Mouse (Mus musculus): ENCODE data around the gene Aox2. TPM values are rescaled to one million over a fixed set of nuclear protein-coding genes. Genes with fewer than 3 reads are reported as not detected.

Aox2 gene
- total and polyA plus RNA-seq, 3 experiments, result 0.79 to 1.4 (median 1.4) TPM

GRCm38 (mm10) chr1:58302015-58302414 is 23.9 kb downstream of the Aox2 start:
- no peak overlapping the region for H3K4me3 ChIP-seq (ENCODE audit: low read depth, low read length)
- DNase-seq (ENCODE audit: low spot score), result no peak
- TF ChIP-seq POLR2AphosphoS5 (IDR thresholded peaks at IDR 0.05; ENCODE audit: insufficient replicate concordance, low read depth, low read length) (no peak), TAL1 (conservative IDR thresholded peaks at IDR 0.05; ENCODE audit: low read depth, low read length) (no peak), GATA1 (IDR thresholded peaks at IDR 0.05; ENCODE audit: borderline replicate concordance, low read length) (no peak), CTCF (IDR thresholded peaks at IDR 0.05; ENCODE audit: low read depth, low read length) (no peak), GATA2 (IDR thresholded peaks at IDR 0.05; ENCODE audit: borderline replicate concordance, low read depth, low read length) (no peak)
- H3K9me3 ChIP-seq (replicated peaks), result no peaks in the 10 kb centered on the region
- H3K27me3 ChIP-seq (ENCODE audit: insufficient read depth, low read length), result peaks cover 35% of the 10 kb centered on the region
- peaks cover 32% of the 10 kb centered on the region for H3K4me1 ChIP-seq (ENCODE audit: insufficient read depth, low read depth, low read length)
- no peak for ATAC-seq (ENCODE audit: extremely low read depth, insufficient number of reproducible peaks, low FRiP score, poor library complexity, severe bottlenecking)
- no peaks in the 10 kb centered on the region for H3K36me3 ChIP-seq (replicated peaks)

GRCm38 (mm10) chr1:58303009-58303408 is 24.9 kb downstream of the Aox2 start:
- ATAC-seq (ENCODE audit: extremely low read depth, insufficient number of reproducible peaks, low FRiP score, poor library complexity, severe bottlenecking), result no peak
- Histone ChIP-seq H3K36me3 (replicated peaks) (no peaks in the 10 kb centered on the region), H3K4me3 (ENCODE audit: low read depth, low read length) (no peak overlapping the region), H3K4me1 (ENCODE audit: insufficient read depth, low read depth, low read length) (peaks cover 32% of the 10 kb centered on the region), H3K9me3 (replicated peaks) (no peaks in the 10 kb centered on the region), H3K27me3 (ENCODE audit: insufficient read depth, low read length) (peaks cover 31% of the 10 kb centered on the region)
- TF ChIP-seq CTCF (IDR thresholded peaks at IDR 0.05; ENCODE audit: low read depth, low read length) (no peak), POLR2AphosphoS5 (IDR thresholded peaks at IDR 0.05; ENCODE audit: insufficient replicate concordance, low read depth, low read length) (no peak), GATA2 (IDR thresholded peaks at IDR 0.05; ENCODE audit: borderline replicate concordance, low read depth, low read length) (no peak), TAL1 (conservative IDR thresholded peaks at IDR 0.05; ENCODE audit: low read depth, low read length) (no peak), GATA1 (IDR thresholded peaks at IDR 0.05; ENCODE audit: borderline replicate concordance, low read length) (no peak)
- no peak for DNase-seq (ENCODE audit: low spot score)

- DNase-seq (ENCODE audit: low spot score), result peak; percentile 67
- no peaks in the 10 kb centered on the region for H3K9me3 ChIP-seq (replicated peaks)
- ATAC-seq (ENCODE audit: extremely low read depth, insufficient number of reproducible peaks, low FRiP score, poor library complexity, severe bottlenecking), result peak; percentile 67
- H3K4me1 ChIP-seq (ENCODE audit: insufficient read depth, low read depth, low read length), result peaks cover 32% of the 10 kb centered on the region
- no peaks in the 10 kb centered on the region for H3K36me3 ChIP-seq (replicated peaks)
- H3K4me3 ChIP-seq (ENCODE audit: low read depth, low read length), result peak overlapping the region; percentile 23; the same call in 1 of the 2 replicates
- TF ChIP-seq GATA1 (IDR thresholded peaks at IDR 0.05; ENCODE audit: borderline replicate concordance, low read length) (no peak), CTCF (IDR thresholded peaks at IDR 0.05; ENCODE audit: low read depth, low read length) (no peak), POLR2AphosphoS5 (IDR thresholded peaks at IDR 0.05; ENCODE audit: insufficient replicate concordance, low read depth, low read length) (no peak), TAL1 (conservative IDR thresholded peaks at IDR 0.05; ENCODE audit: low read depth, low read length) (no peak), GATA2 (IDR thresholded peaks at IDR 0.05; ENCODE audit: borderline replicate concordance, low read depth, low read length) (no peak)
- H3K27me3 ChIP-seq (ENCODE audit: insufficient read depth, low read length), result peaks cover 30% of the 10 kb centered on the region
Observed at GRCm38 (mm10) chr1:58303726-58304125, 25.6 kb downstream of the Aox2 start.

GRCm38 (mm10) chr1:58304296-58304695 is 26.2 kb downstream of the Aox2 start:
- DNase-seq (ENCODE audit: low spot score) (no peak), ATAC-seq (ENCODE audit: extremely low read depth, insufficient number of reproducible peaks, low FRiP score, poor library complexity, severe bottlenecking) (no peak)
- TF ChIP-seq POLR2AphosphoS5 (IDR thresholded peaks at IDR 0.05; ENCODE audit: insufficient replicate concordance, low read depth, low read length) (no peak), GATA1 (IDR thresholded peaks at IDR 0.05; ENCODE audit: borderline replicate concordance, low read length) (no peak), TAL1 (conservative IDR thresholded peaks at IDR 0.05; ENCODE audit: low read depth, low read length) (no peak), CTCF (IDR thresholded peaks at IDR 0.05; ENCODE audit: low read depth, low read length) (no peak), GATA2 (IDR thresholded peaks at IDR 0.05; ENCODE audit: borderline replicate concordance, low read depth, low read length) (no peak)
- no peak overlapping the region for H3K4me3 ChIP-seq (ENCODE audit: low read depth, low read length)
- H3K4me1 ChIP-seq (ENCODE audit: insufficient read depth, low read depth, low read length), result peaks cover 32% of the 10 kb centered on the region
- H3K27me3 ChIP-seq (ENCODE audit: insufficient read depth, low read length), result peaks cover 26% of the 10 kb centered on the region
- no peaks in the 10 kb centered on the region for H3K36me3 ChIP-seq (replicated peaks)
- H3K9me3 ChIP-seq (replicated peaks), result no peaks in the 10 kb centered on the region

- Histone ChIP-seq H3K36me3 (replicated peaks) (no peaks in the 10 kb centered on the region), H3K27me3 (ENCODE audit: insufficient read depth, low read length) (peaks cover 16% of the 10 kb centered on the region), H3K4me3 (ENCODE audit: low read depth, low read length) (no peak overlapping the region), H3K9me3 (replicated peaks) (no peaks in the 10 kb centered on the region), H3K4me1 (ENCODE audit: insufficient read depth, low read depth, low read length) (peaks cover 30% of the 10 kb centered on the region)
- ATAC-seq (ENCODE audit: extremely low read depth, insufficient number of reproducible peaks, low FRiP score, poor library complexity, severe bottlenecking), result no peak
- no peak for TF ChIP-seq GATA1 (IDR thresholded peaks at IDR 0.05; ENCODE audit: borderline replicate concordance, low read length)
- no peak for TF ChIP-seq TAL1 (conservative IDR thresholded peaks at IDR 0.05; ENCODE audit: low read depth, low read length)
- TF ChIP-seq CTCF (IDR thresholded peaks at IDR 0.05; ENCODE audit: low read depth, low read length), result no peak
- TF ChIP-seq POLR2AphosphoS5 (IDR thresholded peaks at IDR 0.05; ENCODE audit: insufficient replicate concordance, low read depth, low read length), result no peak
- no peak for TF ChIP-seq GATA2 (IDR thresholded peaks at IDR 0.05; ENCODE audit: borderline replicate concordance, low read depth, low read length)
- DNase-seq (ENCODE audit: low spot score), result no peak
Observed at GRCm38 (mm10) chr1:58307181-58307580, 29.1 kb downstream of the Aox2 start.

- Histone ChIP-seq H3K36me3 (replicated peaks) (no peaks in the 10 kb centered on the region), H3K4me1 (ENCODE audit: insufficient read depth, low read depth, low read length) (peaks cover 18% of the 10 kb centered on the region), H3K9me3 (replicated peaks) (no peaks in the 10 kb centered on the region), H3K27me3 (ENCODE audit: insufficient read depth, low read length) (peaks cover 18% of the 10 kb centered on the region), H3K4me3 (ENCODE audit: low read depth, low read length) (no peak overlapping the region)
- TF ChIP-seq TAL1 (conservative IDR thresholded peaks at IDR 0.05; ENCODE audit: low read depth, low read length), result no peak
- no peak for TF ChIP-seq POLR2AphosphoS5 (IDR thresholded peaks at IDR 0.05; ENCODE audit: insufficient replicate concordance, low read depth, low read length)
- TF ChIP-seq CTCF (IDR thresholded peaks at IDR 0.05; ENCODE audit: low read depth, low read length), result no peak
- TF ChIP-seq GATA1 (IDR thresholded peaks at IDR 0.05; ENCODE audit: borderline replicate concordance, low read length), result no peak
- no peak for TF ChIP-seq GATA2 (IDR thresholded peaks at IDR 0.05; ENCODE audit: borderline replicate concordance, low read depth, low read length)
- ATAC-seq (ENCODE audit: extremely low read depth, insufficient number of reproducible peaks, low FRiP score, poor library complexity, severe bottlenecking), result no peak
- DNase-seq (ENCODE audit: low spot score), result no peak
Observed at GRCm38 (mm10) chr1:58308594-58308993, 30.5 kb downstream of the Aox2 start.

Data from G1E (cell line).